Mouse (Mus musculus) embryo, embryonic 11 days (tissue): ENCODE measurements at regions not wholly inside any gene's neighbourhood (a gene's known extent, or its start where the extent isn't known, plus 50 kb on each side); places are given as distances from the start of the nearest gene placed in this dataset.

Experiments used
- DNase-seq: peaks from one replicate; pipeline ENCODE4 v3.0.0-alpha.2; 2015

GRCm38 (mm10) chr6:78599751-78600150 lies 131.1 kb upstream of the Reg3g start:
- no peak for DNase-seq

GRCm38 (mm10) chr6:78570000-78570597 lies 101.4 kb upstream of the Reg3g start:
- no peak for DNase-seq

- peak; percentile 5 for DNase-seq
These were observed 84.5 kb upstream of the Reg3g start for GRCm38 (mm10) chr6:78553008-78553698.

GRCm38 (mm10) chr6:78552353-78552698 lies 83.7 kb upstream of the Reg3g start:
- DNase-seq = peak; percentile 20

GRCm38 (mm10) chr6:78551666-78552352 lies 83.1 kb upstream of the Reg3g start:
- DNase-seq = peak; percentile 10

- no peak for DNase-seq
These were observed 79.8 kb upstream of the Reg3g start for GRCm38 (mm10) chr6:78548476-78548875.

GRCm38 (mm10) chr6:78547721-78548120 lies 79.0 kb upstream of the Reg3g start:
- no peak for DNase-seq

- peak; percentile 80 for DNase-seq
These were observed 75.6 kb upstream of the Reg3g start for GRCm38 (mm10) chr6:78544238-78544637.

- DNase-seq = no peak
These were observed 68.8 kb upstream of the Reg3g start for GRCm38 (mm10) chr6:78537476-78537875.

GRCm38 (mm10) chr6:78526986-78527762 lies 58.5 kb upstream of the Reg3g start:
- DNase-seq = no peak
